Mouse (Mus musculus) thymus, postnatal 14 days (tissue): ENCODE results near the gene Ppm1n.
A peak's percentile ranks its signal among the peaks of the same experiment; 100 is the strongest.

Experiments
- DNase-seq: peaks from one replicate; pipeline ENCODE4 v3.0.0; 2021

The Ppm1n gene

DNA sequence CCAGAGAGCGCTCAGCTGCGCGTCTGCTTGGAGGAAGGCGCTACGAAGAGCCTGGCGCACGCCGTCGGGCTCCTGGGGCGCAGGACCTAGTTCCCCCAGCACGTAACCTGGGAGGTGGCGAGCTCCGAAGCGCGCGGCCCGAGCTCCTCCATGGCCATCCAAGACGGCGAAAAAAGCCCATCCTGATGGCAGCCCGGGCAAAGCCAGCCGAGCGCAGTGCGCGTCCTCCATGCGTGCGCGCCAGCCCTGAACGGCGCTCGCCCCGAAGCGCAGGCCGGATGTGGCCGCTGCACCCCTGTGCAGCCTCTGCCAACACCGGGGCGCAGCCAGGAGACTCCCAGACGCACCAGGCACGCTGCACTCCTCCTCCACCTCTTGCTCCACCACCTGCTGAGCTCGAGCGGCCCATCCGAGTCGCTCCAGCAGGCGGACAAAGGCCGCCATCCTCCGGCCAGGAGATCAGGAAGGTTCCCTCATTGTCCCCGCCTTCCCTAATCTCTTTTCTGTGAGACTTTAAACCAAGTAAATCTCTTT is at the start of gene Ppm1n:
Gene Ppm1n (minus strand): TSS at position 484 of the 534 bp plus-strand sequence.
- peak; percentile 50 for DNase-seq

DNA sequence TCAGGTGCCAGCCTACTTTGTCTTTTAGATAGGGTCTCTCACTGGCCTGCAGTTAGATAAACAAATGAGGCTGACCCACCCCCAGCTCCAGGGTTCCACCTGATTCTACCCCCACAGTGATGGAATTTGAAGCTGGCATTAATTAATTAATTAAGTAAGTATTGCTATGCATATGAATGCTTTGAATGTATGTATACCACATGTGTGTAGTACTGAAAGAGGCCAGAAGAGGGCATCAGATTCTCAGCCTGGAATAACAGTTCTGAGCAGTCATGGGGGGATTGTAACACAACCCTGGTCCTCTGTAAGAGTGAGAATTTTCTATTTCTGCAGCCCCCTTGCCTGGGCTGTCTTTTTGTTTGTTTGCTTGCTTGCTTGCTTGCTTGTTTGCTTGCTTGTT is 48.6 kb upstream of the Ppm1n start:
- no peak for DNase-seq

DNA sequence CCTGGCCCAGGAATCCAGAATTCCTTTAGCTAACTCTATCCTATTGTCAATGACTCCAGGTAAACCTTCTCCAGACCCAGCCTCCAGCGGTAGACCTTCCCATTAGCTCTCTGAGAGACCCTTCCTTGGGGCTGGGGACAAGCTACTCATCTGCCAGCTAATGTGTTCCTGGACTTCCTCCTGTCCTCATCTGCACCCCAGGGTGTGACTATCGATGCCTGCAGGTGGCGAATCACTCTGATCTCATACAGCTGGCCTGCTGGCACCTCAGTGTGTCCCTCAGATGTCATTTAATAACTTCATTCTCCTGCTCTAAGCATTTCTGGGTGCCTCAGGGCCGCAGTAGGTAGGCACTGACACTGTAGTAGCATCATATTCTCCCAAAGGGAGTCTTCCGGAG is 47.9 kb upstream of the Ppm1n start:
- no peak for DNase-seq

GRCm38 (mm10) chr7:19327128-19327527 is 47.3 kb upstream of the Ppm1n start:
- no peak for DNase-seq

DNA sequence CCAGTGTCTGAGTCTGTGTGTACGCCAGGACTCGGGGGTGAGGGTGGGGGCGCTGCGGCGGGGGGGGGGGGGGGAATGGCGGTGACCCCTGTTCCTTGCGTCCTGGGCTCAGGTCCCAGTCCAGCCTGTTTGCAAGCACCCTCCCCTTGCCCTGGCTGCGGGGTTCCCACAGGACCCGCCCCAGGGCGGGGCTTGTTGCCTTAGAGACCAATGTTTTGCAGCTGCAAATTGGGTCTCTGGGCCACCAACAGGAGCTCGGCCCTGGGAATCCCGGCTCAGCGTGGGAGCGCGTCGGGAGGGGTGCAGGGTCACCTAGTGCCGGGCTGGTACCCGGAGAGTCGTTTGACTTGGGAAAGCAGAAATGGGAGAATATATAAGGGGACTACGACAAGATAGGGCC is 46.5 kb upstream of the Ppm1n start:
- DNase-seq = peak; percentile 65

GRCm38 (mm10) chr7:19325262-19326199 is 45.7 kb upstream of the Ppm1n start:
- DNase-seq = no peak

- no peak for DNase-seq
These were observed 44.4 kb upstream of the Ppm1n start for GRCm38 (mm10) chr7:19324221-19324620.

GRCm38 (mm10) chr7:19322489-19322888 is 42.6 kb upstream of the Ppm1n start:
- no peak for DNase-seq

DNA sequence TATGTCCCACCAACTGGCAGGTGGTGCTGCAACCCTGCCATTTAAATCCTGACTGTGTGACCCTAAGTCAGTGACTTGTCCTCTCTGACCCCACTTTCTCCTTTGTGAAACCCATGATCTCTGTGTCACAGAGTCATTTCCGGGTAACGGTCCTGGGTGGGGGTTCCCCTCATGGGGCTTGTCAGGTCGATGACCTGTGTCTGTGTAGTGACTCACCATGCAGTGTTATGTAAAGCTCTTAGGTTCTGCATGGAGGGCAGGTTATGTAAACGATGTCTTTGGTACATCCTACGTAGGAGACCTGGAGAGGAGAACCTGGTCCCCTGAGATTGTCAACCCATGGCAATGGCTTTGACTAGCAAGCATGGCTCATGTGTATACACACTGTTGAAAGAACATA is 41.6 kb upstream of the Ppm1n start:
- DNase-seq = no peak

DNA sequence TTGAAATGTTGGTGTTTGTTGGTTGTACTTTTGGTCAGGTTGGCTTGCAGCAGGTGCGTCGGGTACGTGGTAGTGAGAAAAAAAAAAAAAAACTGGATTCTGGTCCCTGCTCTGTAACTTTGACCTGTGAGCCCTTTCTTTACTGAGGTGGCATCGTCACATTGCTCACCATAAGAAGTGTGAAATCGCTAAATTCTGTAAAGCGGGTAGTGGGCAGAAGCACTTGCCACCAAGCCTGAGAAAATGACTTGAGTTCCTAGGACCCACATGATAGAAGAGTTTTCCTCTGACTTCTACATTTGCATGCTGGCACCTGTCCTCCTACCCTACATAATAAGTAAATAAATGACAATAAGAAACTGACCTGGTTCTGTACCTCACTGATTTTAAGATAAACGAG is 40.8 kb upstream of the Ppm1n start:
- DNase-seq = no peak

DNA sequence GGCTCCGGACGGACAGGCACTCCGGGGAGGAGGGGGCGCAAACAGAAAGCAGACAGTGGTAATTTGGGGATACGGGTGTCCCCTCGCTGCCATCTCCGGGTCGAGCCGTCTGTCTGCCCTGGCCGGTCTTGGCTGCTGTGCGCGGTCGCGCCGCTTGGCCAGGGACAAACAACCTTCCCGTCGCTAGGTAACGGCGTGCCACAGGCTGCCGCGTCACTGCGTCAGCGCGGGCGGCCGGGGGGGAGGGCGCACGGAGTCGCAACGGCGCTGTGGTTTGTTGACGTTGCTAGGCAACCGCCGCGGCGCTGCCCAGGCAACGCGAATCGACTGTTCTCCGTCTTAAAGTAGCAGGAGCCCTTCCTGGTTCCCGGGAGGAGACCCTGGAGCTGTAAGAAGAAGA is 40.0 kb upstream of the Ppm1n start:
- peak; percentile 92 for DNase-seq

- no peak for DNase-seq
These were observed 39.6 kb upstream of the Ppm1n start for GRCm38 (mm10) chr7:19319458-19319857.

GRCm38 (mm10) chr7:19318676-19319075 is 38.8 kb upstream of the Ppm1n start:
- no peak for DNase-seq

DNA sequence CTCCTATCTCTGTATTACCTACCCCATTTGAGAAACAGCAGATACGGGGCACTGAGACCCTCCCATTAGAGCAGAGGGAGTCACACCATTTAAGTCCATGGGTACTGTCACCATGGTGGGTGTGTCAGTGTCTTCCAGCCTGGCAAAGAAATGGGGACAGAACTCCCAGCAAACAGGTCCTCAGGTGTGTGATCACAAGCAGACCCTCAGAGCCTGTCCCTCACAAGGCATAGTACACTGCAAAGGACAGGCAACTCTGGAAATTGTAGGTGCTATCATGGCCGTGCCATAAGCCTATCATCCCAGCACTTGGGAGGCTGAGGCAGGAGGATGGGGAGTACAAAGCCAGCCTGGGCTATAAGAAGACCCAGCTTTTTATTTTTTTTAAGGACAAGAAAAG is 38.3 kb upstream of the Ppm1n start:
- no peak for DNase-seq

DNA sequence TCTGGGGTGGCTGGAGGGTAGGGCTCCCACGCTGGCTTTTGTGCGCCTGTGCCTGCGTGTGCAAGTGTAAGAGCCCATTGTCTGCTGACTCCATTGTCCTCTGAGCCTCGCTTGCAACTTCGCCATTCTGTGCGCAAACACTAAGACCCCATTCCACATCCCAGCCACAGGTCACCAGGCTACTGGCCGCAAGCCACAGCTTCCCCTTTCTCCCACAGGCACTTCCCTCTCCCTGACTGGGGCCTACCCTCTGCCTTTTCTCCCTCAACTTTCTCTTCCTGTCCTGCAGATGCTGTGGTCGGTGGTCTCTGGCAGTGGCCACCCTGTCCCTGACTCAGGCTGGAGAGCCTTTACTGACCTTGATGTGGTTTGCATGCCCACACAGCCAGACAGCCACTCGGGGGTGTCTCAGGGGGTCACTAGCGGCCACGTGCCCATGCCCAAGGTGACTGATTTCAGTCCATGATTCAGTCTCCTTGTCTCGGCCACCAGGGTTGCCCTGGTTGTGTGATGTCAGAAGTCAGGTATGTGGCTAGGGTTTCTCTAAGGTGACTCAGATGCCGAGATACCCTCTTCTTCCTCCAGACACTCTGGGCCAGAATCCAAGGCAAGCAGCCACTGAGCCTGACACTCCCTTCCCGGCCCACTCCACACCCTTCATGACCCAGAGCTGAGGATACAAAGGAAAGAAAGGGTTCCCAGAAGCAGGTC is 36.7 kb upstream of the Ppm1n start:
- DNase-seq = no peak

- no peak for DNase-seq
These were observed 34.2 kb upstream of the Ppm1n start for GRCm38 (mm10) chr7:19314033-19314432.

DNA sequence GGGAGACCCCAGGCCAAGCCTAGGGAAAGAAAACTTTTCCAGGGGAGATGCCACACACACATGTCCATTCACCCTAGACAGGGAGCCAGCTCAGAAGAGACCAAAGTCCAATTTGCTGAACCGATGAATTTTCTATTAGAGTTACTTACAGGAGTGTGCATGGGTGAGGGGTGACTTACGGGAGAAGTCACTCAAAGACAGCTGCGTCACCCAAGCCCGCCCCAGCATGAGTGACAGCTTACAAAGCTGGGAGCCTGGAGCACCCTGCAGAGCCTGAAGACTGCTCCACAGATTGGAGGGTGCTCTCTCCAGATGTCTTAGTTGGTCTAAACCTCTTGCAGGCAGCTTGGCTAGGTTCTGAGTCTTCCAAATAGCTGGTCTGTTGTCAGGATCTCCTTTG is 32.1 kb upstream of the Ppm1n start:
- no peak for DNase-seq

GRCm38 (mm10) chr7:19309884-19310641 is 30.2 kb upstream of the Ppm1n start, which contains the start of gene Fosb:
Gene Fosb (minus strand): TSS chr7:19310051.
- DNase-seq = peak; percentile 96

DNA sequence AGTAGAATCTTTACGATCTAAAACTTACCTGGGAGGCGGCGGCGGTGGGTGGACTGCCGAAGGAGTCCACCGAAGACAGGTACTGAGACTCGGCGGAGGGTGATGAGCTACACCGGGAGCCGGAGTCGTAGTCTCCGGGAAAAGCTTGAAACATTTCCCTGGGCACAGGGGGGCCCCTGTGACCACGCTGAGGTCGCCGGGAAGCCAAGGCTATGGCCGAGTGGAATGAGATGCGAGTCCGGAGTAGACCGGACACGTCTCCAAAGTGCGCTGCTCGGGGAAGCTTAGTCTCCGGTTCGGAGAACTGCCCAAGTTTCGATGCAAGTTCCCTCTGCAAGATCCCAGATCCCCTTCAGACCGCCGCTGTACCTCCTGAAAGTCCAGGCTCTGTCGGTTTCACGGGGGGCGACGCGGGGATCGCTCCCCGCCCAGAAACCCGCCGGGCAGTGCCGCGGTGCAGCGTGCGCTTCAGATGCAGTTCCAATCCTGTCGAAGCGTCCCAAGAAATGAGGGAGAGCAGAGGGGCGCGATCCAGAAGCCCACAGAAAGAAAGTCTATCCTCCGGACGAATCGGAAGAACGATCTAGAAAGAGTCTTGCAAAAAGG is 29.5 kb upstream of the Ppm1n start:
- peak; percentile 24 for DNase-seq

DNA sequence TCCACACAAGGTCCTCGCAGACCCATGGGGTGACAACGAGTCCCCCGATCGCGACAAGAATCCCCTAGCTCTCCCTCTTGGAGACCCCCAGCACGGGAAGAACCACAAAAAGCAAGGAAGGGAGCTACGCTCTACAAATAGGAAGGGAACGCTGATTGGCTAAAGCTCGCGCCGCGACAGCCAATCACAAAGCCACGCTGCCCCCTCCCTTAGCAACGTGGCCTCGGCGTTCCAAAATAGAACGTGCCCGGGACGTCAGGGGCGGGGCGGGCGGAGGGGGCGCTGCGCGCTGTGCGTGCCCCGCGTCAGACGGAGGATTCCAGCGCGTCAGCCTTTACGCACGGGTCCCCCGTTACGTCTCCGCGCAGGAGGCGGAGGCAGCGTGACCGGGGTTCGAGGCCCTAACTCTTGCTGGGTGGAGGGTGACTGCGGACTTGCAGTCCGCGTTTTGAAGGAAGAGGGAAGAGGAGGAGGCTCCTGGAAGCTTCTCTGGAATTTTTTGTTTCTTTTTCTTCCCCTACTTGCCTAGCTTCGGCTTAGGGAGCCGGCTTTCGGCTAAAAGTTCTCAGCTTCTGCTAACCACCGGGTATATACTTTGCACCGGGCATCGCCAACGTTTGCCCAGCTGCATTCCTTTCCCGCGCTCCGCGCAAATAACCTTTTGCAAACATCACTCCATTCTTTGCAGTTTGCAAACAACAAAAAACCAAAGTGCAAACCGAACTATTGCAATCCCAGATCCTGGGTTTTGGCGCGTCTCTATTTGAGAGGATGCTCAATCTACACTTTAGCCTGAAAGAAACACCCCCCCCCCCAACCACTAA is 28.8 kb upstream of the Ppm1n start:
- DNase-seq = peak; percentile 97

GRCm38 (mm10) chr7:19307739-19308453 is 28.0 kb upstream of the Ppm1n start:
- peak; percentile 66 for DNase-seq
